Mouse (Mus musculus): ENCODE data around the gene Traf1.

Traf1 gene

GRCm38 (mm10) chr2:34961481-34962036 lies at the start of gene Traf1:
TSS of gene Traf1 (minus strand) at chr2:34961772.
- peak; percentile 80 for DNase-seq (ENCODE audit: low spot score)

DNA sequence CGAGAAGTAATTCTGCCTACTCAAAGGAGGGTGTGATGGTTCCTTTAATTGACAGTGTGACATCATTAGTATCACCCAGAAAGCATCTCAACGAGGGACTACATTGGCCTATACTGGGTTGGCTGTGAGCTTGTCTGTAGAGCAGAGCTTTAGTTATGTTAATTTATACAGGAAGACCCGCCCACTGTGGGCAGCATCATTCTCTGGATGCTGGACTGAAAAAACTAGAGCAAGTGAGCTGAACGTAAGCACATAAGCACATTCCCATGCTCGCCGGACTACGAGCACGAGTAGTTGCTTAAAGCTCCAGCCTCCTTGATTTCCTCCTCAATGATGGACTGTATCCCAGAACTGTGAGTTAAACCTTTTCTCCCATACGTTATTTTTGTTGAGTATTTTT lies 37.4 kb upstream of the Traf1 start:
- DNase-seq (ENCODE audit: low spot score): no peak

DNA sequence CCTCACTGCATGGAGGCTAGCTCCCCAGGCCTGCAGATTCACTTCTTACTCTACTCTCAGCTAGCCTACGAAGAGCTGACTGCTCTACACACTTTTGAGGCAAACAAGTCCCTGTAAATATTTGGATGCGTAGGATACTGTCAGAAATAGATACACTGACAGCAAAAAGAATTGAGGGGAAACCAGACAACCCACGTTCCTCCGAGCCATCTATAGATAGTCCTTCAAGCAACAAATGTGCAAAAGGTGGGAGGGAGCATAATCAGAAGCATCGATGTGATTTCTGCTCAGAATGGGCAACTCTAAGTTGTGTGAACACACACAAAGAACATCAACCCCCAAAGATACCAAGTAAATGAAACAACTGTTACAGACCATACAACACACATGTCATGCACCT lies 34.9 kb upstream of the Traf1 start:
- DNase-seq (ENCODE audit: low spot score): no peak

DNA sequence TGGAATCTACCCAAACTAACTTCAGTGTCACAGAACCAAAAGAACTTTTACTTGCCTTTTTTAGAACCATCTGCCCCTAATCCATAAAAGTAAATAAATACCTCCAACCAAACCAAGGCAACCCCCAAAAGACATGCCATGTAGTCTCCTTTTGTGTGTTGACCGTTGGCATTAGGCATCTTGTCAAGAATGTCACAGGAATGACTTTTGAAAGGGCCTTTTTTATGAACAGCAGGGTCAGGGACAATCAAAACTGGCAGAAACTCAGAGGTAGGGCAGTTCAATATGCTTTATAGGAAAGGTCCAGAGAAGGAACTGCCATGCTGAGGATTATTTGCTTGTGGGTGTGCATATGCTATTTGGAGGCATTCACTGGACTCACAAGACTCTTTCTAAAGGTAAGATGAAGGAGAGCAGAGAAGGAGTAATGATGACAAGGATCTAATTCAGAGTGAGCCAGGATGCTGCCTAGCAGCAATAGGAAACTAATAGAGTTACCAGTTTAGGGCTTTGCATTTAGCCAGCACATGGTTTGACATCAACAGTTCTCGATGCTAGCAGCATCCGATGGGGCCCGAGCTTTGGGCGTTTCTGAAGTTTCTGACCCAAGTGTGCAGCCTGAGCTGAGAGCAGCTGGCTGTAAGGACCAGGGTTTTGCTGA lies 32.3 kb upstream of the Traf1 start:
- DNase-seq (ENCODE audit: low spot score): no peak

- DNase-seq (ENCODE audit: low spot score): no peak
Measured at GRCm38 (mm10) chr2:34992729-34993695, 31.4 kb upstream of the Traf1 start.

DNA sequence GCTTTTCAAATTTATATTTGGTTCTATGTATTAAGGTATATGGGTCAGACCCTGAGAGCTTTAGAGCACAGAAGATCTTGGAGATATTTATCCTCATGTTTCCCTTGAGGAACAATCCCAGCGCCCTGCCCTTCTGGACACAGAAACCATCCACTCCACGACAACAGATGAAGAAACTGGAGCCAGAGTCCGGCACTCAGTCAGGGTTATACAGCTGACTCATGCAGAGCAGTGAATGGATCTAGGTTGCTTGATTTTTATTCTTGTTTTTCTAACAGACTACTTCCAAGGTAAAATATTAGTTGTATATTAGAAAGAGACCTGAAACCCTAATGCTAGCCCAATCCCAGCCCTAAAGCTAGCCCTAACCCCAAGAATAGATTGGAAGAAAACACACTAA lies 30.4 kb upstream of the Traf1 start:
- DNase-seq (ENCODE audit: low spot score): no peak

GRCm38 (mm10) chr2:34989749-34990148 lies 28.2 kb upstream of the Traf1 start:
- DNase-seq (ENCODE audit: low spot score): no peak

GRCm38 (mm10) chr2:34987595-34987994 lies 26.0 kb upstream of the Traf1 start:
- DNase-seq (ENCODE audit: low spot score): no peak

DNA sequence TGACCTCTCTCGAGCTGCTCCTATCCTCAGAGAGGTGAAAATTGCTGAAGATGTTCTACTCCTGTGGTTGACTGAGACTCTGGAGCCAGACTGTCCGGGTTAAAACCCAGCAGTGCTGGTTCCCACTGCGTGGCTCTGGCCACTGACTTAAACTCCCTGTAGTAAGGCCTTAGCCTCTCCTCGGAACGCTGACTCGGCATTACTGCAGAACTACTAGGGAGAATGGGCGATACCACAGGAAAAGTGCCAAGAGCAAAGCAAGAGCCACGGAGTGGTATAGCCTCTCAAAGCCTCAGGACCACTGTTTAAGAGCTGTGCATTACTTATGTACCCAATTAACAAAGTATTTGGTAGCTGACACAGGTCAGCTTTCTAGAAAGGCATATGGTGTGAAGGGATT lies 23.3 kb upstream of the Traf1 start:
- no peak for DNase-seq (ENCODE audit: low spot score)

DNA sequence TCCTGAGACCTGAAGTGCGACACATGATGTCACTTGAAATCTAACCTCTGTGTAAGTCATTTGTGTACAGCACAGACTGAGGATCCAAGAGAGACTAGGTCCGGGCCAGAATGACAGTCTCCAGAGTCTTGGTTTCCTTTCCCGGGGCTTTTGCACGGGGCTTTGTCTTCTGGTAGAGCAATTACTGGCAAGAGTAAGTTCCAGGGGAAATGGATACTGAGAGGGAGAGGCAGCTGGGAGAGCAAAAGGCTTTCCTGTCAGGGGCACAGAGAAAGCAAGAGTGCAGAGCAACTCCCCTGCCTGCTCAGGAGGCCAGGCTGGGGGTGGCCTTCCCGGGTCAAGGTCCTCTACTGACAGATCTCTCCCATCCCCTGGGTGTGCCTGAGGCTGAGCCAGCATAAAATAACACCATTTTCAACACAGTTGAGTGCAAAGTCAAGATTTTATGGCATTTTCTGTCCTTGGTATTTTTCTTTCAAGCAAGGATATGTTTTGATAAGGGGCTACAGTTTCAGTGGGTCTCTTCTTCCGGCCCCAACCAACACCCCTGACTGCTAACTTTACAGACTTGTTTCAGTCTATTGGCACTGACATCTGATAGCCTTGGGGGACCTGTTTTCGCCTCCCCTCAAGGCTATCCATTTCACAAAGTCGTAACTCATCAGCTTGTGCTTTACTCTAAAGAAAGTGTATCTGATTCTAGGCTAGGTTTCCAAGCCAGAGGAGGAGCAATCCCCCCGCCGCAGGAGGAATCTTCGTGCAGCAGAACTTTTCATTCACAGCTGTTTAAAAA lies 21.5 kb upstream of the Traf1 start:
- no peak for DNase-seq (ENCODE audit: low spot score)

DNA sequence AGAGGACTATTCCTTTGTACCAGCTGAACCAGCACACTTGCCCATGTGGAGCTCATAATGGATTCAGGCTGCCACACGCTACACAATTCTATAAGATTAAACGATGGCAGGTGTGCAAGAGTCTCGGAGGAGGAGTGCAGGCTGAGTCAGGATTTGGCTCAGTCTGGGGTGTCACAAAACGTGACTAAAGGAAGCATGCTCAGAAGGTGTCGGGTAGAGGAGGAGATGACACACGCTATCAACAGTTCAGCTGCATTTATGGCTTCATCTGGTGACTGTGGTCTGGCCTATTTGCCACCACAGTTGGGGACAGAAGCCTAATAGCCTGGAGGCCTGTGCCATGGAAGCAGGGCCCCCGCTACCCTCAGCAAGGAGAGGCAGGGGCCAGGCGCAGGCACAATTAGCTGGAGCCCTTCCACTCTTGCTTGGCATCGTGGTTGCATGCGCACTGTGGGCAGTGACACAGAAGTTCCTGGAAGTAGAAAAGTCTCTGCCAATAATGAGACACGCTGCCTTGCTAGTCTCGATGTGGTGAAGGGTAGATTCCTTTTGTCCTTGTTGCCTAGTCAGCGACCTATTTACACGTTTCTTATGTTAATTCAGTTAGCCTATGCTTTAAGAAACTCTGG lies 20.6 kb upstream of the Traf1 start:
- no peak for DNase-seq (ENCODE audit: low spot score)

GRCm38 (mm10) chr2:34979459-34980011 lies 18.0 kb upstream of the Traf1 start:
- no peak for DNase-seq (ENCODE audit: low spot score)

DNA sequence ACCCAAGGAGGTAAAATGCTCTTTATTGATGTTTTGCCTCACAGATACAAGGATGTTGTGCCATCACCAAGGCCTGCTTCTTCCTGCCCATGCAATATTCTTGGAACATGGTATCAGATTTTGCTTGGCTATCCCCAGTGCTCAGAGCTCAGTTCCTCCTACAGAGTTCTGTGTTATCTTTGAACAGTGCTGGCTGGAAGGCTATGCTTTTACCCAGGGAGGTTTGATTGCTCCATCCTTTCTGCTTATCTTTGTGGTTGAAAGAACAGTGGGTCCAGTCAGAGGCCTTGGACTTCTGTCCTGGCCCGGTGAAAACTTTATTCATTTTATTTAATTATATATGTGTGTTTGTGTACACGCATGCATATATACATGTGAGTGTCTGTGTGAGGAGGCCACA lies 16.7 kb upstream of the Traf1 start:
- DNase-seq (ENCODE audit: low spot score): no peak

- peak; percentile 52 for DNase-seq (ENCODE audit: low spot score)
Measured at GRCm38 (mm10) chr2:34976945-34977658, 15.5 kb upstream of the Traf1 start.

DNA sequence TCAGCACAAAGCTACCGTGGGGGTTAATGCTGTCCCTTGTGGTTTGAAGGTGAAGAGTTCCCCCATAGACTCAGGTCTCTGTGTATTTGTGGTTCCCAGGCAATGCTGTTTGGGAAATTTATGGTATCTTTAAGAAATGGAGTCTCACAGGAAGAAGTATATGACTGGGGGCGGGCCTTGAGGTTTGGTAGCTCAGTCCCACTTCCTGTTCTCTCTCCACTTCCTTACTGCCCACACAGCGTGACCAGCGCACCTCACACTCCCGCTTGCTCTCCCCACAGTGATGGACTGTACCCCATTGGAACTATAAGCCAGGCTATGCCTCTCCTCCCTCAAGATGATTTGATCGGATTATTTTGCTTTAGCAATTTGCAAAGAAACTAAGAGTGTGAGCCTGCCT lies 14.9 kb upstream of the Traf1 start:
- no peak for DNase-seq (ENCODE audit: low spot score)

GRCm38 (mm10) chr2:34973087-34973486 lies 11.5 kb upstream of the Traf1 start:
- no peak for DNase-seq (ENCODE audit: low spot score)

DNA sequence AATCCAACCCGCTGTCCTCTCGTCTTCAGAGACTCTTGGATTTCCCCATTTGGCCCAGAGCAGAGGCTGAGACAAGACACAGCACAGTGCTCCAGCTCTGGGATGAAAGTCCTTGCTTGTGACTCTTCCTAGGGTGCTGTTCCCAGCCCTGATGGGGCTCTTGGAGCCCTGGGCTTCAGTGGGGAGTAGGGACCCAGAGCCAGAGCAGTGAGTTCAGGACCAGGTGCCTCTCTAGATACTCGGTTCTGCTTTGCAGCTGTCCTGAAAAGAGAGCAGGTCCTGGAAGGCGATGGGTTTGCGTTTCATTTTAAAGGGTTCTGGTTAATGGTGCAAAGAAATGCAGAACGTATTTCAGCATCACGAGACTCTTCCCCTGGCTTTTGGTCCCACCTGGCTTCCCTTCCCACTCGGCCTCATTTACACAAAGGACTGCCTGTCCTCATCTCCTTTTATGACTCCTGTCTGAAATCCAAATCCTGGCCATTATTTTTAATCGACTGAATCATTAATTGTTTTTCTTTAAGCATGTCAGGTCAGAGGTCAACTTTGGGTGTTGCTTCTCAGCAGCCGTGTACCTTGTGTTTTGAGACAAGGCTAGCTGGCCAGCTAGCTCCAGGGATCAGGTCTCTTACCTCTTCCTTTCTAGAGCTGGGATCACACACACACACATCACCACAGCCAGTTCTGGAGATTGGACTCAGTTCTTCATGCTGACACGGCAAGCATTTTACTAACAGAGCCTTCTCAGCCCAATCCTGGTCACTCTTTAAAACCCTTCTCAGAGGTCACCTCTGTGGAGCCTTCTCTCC lies 9.7 kb upstream of the Traf1 start:
- DNase-seq (ENCODE audit: low spot score): no peak

GRCm38 (mm10) chr2:34970092-34970750 lies 8.6 kb upstream of the Traf1 start:
- peak; percentile 76 for DNase-seq (ENCODE audit: low spot score)

DNA sequence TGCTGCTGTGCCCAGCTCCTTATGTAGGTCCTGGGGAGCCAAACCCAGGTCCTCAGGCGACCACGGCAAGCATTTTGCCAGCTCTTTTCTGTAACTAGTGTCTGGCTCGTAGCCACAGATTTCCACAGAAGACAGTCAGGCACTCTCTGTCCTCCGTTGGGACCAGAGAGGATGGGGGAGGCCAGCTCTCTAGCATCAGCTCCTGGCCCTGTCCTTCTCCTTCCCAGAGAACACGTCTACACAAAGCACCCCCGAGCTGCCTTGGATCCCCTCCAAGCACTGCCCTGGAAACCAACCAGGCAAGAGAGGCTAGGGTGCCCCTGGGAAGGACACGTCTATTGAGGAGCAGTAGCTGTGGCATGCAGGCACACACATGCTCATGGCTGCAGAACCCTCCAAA lies 7.6 kb upstream of the Traf1 start:
- no peak for DNase-seq (ENCODE audit: low spot score)
